Mouse (Mus musculus): ENCODE results near the gene Aimp2.

The Aimp2 gene

DNA sequence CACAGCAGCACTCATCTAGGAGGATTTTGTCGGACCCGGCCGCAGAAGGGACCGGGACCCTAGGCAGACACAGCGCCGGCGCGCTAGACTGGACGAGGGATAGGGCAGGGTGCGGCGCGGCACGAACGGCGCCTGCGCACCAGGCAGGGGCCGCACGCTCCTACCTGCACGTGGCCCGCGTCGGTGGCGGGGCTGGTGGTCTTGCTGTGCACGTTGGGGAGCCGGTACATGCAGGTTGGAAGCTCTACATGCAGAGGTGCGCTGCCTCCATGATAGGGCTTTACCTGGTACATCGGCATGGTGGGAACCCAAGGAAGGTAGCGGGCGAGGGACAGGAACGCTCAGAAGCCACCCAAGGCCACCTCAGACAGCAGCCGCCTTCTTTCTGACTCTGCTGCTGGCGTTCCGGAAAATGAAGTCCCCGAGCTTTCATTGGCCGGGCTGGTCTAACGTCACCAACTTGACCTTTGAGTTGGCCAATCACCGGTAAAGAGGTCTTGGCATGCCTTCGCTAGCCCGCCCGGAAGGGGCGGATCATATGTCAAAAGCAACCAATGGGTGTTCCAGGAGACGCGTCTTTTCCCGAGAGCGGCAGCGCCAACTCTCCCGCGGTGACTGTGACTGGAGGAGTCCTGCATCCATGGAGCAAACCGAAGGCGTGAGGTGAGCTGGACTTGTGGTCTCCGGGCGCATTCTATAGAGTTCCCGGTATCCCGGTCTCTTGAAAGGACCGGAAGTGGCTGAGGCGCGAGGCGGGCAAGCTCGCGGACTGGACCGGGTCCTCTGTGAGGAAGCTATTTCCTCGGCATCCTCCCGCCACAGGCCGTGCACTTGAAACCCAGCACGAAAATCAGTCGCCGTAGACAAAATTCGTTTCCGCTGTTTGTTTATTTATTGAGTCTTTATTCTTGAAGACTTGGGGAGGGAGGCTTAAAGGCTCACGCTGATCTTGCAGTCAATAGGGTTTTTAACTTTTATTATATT lies at the start of gene Aimp2, which contains the start of gene Pms2:
Gene Aimp2 (minus strand): TSS at position 431 of the 984 bp plus-strand sequence.
Gene Pms2 (plus strand): TSS at position 548 of the 984 bp plus-strand sequence.
- in situ Hi-C loops (cut with MboI, MseI) = loop anchor here (25.0 kb wide), 2 partner anchors 347 to 903 kb away; no protein-coding TSS in a partner anchor

GRCm38 (mm10) chr5:143957101-143957500 lies 47.5 kb upstream of the Aimp2 start:
- in situ Hi-C loops (cut with MboI, MseI) = no loop called here

- in situ Hi-C loops (cut with MboI, MseI) = no loop called here
Measured at GRCm38 (mm10) chr5:143950016-143950415, 40.4 kb upstream of the Aimp2 start.

- in situ Hi-C loops (cut with MboI, MseI) = no loop called here
Measured at GRCm38 (mm10) chr5:143948361-143948760, 38.7 kb upstream of the Aimp2 start.

GRCm38 (mm10) chr5:143943231-143944125 lies 33.8 kb upstream of the Aimp2 start:
- in situ Hi-C loops (cut with MboI, MseI) = no loop called here

DNA sequence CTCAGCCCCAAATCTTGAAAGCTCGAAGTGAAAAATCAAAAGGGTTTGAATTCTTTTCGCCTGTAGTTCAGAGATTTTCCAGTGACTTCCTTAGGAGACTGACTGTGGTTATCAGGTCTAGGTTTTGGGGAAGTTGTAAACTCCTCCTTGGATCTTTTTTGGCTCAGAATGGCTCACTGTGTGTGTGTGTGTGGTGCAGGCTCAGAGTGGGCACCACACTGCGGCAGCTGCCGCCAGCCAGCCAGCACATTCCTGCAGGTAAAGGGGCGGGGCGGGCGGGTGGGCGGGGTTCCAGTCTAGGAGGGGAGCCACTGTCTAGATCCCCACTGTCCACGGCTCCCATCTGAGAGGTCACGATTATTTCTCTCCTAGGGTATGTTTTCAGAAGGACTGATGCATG lies 31.9 kb upstream of the Aimp2 start:
- in situ Hi-C loops (cut with MboI, MseI) = no loop called here

DNA sequence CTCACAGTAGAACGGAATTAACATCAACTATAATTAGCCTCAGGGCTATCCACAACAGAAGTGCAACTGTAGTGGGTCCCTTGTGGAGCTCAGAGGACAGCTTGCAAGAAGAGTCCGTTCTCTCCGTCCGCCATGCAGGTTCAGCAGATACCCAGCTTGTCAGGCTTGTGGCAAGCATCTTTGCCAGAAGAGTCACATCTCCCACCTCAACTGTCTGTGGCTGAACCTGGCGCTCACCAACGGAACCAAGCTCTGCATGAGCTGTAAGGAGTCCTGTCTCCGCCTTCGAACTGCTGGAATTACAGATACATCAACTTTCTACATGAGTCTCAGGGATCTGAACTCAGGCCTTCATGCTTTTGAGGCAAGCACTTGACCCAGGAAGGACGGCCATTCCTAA lies 26.5 kb upstream of the Aimp2 start:
- in situ Hi-C loops (cut with MboI, MseI) = no loop called here

GRCm38 (mm10) chr5:143933875-143934274 lies 24.2 kb upstream of the Aimp2 start:
- in situ Hi-C loops (cut with MboI, MseI) = no loop called here

DNA sequence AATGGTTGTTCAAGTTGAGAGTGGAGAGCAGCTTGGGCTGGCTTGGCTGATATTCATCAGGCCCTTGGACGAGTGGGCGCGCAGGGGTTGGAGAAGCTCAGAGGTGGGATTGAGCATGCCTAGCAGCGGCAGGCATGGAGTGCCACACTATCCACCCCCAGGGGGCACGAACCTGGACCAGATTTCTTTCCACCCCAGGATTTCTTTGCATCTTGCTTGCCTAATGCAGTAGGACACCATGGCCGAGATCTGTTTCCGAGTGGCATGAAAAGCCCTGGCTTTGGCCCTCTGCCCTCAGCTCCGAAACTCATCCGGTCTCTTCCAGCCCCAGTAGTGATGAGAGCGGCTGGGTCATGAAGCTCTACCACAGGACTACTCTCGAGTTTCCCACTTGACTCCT lies 23.8 kb upstream of the Aimp2 start:
- in situ Hi-C loops (cut with MboI, MseI) = no loop called here

DNA sequence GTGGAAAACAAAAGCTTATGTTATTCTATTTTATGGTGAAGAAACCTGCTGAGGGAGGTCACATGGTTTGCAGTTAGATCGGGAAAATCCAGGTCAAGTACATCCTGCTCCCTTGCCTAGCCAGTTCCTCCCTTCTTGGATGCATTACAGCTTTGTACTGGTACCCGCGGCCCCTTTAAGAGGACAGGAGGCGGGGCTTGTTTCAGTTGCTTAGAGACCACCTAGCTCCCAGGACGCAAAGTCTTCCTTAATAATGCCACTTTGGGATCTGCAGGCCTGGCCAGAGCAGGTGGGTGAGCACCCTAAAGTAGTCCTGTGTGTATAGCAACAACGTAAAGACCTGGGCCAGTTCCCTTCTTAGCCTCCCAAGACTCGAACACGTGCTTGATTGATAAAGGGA lies 23.2 kb upstream of the Aimp2 start, which contains the start of gene Rsph10b:
Gene Rsph10b (plus strand): TSS at position 205 of the 400 bp plus-strand sequence.
- in situ Hi-C loops (cut with MboI, MseI) = no loop called here

DNA sequence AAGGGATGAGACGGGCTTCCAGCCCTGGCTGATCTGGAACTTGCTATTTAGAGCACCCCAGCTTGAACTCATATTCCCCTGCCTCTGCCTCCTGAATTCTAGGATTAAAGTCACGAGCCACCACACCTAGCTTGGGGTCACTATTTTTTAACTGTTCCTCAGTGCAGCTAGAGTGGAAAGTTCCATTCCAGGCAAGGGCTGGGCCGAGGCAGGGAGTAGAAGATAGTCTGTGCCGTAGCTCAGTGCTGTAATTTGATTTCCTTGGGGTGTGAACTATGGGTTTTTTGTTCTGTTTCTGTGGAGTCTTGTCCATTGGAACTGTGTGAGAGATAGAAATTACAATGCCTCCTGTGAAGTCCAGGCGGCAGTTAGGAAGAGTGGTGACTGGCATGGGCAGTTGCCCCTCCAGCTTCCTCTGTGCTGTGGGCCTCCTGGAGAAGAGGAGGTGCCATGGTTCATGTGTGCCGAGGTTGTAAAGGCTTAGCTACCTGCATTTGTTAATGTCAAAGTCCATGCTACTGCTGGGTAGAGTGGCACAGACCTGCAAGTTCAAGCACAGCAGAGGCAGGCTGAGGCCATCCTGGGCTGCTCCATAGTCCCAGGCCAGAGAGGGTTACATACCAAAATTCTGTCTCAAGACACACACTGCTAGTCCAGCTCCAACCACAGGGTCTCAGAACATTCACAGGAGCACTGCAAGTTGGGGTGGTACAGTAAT lies 22.4 kb upstream of the Aimp2 start:
- in situ Hi-C loops (cut with MboI, MseI) = no loop called here

- in situ Hi-C loops (cut with MboI, MseI) = no loop called here
Measured at GRCm38 (mm10) chr5:143930656-143931055, 21.0 kb upstream of the Aimp2 start.

GRCm38 (mm10) chr5:143929291-143929690 lies 19.6 kb upstream of the Aimp2 start:
- in situ Hi-C loops (cut with MboI, MseI) = no loop called here

- in situ Hi-C loops (cut with MboI, MseI) = no loop called here
Measured at GRCm38 (mm10) chr5:143927875-143928274, 18.2 kb upstream of the Aimp2 start, which contains the start of gene Gm42421. Gene Gm42421 (plus strand): TSS chr5:143928175.

- in situ Hi-C loops (cut with MboI, MseI) = loop anchor here (25.0 kb wide), 2 partner anchors 363 to 887 kb away; no protein-coding TSS in a partner anchor
Measured at GRCm38 (mm10) chr5:143924781-143925452, 15.3 kb upstream of the Aimp2 start.

- in situ Hi-C loops (cut with MboI, MseI) = loop anchor here (25.0 kb wide), 2 partner anchors 356 to 894 kb away; no protein-coding TSS in a partner anchor
Measured at GRCm38 (mm10) chr5:143918120-143918519, 8.5 kb upstream of the Aimp2 start.

- in situ Hi-C loops (cut with MboI, MseI) = loop anchor here (25.0 kb wide), 2 partner anchors 355 to 895 kb away; no protein-coding TSS in a partner anchor
Measured at GRCm38 (mm10) chr5:143917418-143917817, 7.8 kb upstream of the Aimp2 start.

DNA sequence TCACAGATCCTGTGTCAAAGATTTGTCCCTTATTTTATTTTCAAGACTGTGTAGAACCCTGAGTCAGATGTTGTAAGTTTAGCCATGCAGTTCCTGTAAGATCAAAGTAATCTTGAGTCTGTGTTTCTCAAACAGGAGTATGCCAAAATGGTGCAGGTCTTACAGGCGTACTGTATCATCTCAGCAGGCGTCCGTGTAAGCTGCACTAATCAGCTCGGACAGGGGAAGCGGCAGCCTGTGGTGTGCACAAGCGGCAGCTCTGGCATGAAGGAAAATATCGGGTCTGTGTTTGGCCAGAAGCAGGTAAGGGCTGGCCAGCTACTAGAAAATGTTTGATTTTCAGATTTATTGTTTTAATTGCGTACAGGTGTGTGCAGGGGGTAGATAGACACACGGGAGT lies 6.6 kb upstream of the Aimp2 start:
- in situ Hi-C loops (cut with MboI, MseI) = loop anchor here (25.0 kb wide), 2 partner anchors 354 to 896 kb away; no protein-coding TSS in a partner anchor

DNA sequence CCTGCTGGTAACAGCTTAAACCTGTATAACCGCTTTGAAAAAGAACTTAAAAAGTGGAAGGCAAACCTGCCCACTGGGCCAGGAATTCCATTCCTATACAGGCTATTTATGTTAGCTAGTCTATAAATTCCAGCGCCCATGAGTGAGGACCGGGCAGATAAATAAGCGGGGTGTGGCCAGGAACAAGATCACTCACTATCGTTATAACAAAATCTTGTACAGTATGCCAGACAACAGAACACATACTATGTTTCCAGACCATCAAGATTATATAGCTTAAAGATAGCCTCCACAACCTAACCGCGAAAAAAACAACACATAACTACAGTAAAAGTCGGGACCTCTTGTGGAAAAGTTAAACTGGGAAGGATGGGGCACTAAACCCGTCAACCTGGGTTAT lies 721 bp downstream of the Aimp2 start:
- in situ Hi-C loops (cut with MboI, MseI) = loop anchor here (25.0 kb wide), 2 partner anchors 347 to 903 kb away; no protein-coding TSS in a partner anchor

- in situ Hi-C loops (cut with MboI, MseI) = loop anchor here (25.0 kb wide), 2 partner anchors 344 to 906 kb away; no protein-coding TSS in a partner anchor
Measured at GRCm38 (mm10) chr5:143906429-143906828, 3.2 kb downstream of the Aimp2 start.
